Mouse (Mus musculus): Measurements from ENCODE around the gene Rab11b.

- no peak for TF ChIP-seq CTCF (IDR thresholded peaks at IDR 0.05; ENCODE audit: extremely low read depth, insufficient read depth, insufficient read length, insufficient replicate concordance)
- no peak for TF ChIP-seq POLR2A (IDR thresholded peaks at IDR 0.05; ENCODE audit: low read depth, low read length)
Observed at GRCm38 (mm10) chr17:33779967-33780295, 19.6 kb upstream of the Rab11b start.
